Mouse (Mus musculus) right cerebral cortex, postnatal 14 days (tissue): Measurements from ENCODE around the gene Mt2.
"Not testable (repeated sequence)": the region's sequence is repeated elsewhere in the genome, so short reads cannot be mapped to it uniquely, and the experiment has no call there.

Experiments
- DNase-seq: peaks from one replicate; pipeline ENCODE4 v3.0.0; 2022

Mt2 gene

DNA sequence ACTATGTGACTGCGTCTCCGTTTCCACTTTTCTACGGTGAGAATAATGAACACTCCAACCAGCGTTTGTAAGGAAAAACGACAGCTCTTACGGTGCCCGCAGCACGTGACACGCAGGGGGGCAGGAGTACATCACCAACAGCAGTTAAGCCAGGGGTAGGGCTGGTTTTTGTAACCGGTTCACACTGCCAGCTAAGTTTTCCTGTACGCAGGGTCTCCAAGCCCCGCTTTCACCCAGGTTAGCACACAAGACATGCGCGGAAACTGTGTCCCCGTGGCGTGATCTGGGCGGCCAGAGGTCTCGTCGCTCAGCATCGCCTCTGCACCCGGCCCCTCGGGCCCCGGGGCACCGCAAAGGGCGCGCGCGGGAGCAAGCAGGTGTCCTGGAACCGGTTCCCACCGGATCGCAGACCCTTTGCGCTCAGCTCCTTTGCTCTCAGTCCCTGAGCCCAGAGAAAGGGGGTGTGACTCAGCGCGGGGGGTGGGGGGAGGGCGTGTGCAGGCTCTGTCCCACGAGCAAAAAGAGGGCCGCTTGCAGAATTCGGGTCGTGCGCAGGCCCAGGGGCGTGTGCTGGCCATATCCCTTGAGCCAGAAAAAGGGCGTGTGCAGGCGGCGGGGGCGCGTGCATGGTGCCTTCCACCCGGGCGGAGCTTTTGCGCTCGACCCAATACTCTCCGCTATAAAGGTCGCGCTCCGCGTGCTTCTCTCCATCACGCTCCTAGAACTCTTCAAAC lies at the start of gene Mt2:
TSS of gene Mt2 (plus strand) at position 590 of the 734 bp plus-strand sequence.
- DNase-seq = peak; percentile 65

DNA sequence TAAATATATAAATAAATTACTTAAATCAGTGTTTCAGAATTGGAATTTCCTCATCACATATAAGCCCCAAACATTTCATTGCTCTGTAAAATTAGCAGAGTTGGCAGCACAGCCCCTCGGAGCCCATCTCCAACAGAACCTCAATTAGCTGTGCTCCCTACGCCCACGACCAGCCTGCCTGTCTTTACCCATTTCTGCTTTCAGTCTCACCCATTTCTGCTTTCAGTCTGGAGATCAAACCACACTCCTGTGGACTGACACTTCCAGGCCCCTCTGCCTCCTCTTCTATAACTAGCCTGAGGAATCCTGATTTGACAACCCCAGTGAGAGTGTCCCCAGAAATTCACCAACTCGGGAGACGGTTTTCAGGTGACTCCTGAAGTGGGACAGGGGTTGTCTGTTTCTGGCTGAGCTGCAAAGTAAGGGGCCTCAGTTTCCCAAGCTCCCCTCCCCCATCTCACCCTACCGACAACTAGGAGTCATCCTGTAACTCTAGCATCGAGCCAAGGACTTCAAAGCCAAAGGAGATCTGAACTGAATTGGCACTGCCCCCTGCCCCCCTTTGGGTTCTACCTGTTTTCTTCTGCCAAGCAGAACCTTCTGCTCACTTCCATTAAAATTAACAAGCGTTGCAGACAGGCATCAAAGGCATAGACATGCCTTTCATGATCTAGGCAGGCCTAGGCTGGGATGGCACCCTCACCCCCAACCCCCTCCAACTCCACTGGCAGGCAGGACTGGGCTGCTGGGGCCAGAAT lies 49.6 kb upstream of the Mt2 start:
- no peak for DNase-seq

DNA sequence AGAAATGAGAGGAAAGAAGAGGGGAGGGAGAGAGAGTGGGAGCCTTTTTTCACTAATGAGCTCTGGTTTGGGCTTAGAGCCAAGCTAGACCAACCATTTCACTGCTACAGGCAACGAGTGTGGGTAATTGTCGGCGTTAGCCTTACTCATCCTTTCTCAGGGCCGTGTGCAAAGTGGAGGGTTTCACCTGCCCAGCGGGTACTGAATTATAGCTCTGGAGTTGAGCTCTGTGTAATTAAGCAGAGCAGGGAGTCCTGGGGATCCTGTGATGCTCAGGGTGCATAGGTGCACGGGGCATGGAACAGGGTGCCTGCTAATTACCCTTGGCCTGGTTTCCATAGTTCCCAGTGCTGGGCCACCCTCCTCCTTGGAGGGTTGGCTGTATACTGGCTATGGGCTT lies 44.8 kb upstream of the Mt2 start:
- DNase-seq = no peak

DNA sequence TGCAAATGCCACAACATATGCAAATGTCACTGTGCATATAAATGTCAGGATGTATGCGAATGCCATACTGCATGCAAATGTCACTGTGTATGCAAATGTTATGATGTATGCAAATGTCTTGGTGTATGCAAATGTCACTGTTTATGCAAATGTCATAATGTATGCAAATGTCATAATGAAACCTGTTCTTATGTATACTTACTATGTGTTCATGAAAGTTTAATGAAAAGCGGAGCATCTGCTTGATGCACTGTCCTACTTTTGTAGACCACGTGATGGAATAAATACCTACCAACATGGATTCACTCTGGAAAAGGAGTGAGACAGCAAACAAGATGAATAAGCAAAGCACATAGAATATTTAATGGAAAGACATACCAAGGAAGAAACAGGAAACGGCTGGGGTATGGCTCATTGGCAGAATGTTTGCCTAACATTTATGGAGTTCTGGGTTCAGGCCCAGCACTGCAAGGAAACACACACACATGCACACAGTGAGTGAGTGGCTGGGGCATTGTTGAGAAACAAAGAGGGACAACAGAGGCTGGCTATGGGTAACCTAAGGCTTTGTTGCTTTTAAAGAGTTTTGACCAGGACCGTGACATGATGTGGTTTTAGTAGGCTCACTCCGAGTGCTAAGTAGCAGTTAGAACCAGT lies 43.2 kb upstream of the Mt2 start:
- DNase-seq = no peak

DNA sequence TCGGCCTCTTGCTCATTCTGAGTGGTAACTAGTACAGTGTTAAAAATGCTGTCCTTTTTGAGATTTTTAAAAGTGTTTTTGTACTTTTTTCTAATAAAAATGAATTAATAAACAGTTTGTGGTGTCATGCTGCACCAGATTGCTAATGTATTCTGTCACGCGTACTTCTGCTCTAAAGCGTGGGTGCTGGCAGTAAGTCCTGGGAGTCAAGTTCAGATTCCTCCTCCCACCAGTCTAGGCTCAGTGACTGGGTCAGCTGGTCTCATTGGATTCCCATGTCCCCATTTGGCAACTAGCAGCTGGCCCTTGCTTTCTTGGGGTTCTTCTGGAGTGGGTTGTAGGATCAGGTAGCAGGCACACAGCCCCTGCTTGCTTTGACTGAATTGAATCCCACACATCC lies 42.3 kb upstream of the Mt2 start:
- no peak for DNase-seq

DNA sequence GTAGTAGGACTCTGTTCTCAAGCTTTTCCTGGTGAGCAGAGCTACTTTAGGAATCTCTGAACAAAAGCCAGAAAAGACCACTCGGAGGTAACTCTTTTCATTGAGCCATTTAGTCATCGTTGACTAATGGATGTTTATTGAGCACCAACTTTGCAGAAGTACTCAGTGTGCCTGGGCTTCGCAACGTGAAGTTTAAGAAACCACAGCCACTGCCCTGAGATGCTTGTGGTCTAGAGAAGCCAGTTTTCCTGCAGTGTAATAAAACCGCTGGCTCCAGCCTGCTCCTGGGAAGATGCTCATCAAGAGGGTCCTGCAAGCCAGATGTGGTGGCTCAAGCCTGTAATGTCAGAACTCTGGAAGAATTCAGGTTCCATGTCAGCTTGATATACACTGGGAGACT lies 40.4 kb upstream of the Mt2 start:
- no peak for DNase-seq

DNA sequence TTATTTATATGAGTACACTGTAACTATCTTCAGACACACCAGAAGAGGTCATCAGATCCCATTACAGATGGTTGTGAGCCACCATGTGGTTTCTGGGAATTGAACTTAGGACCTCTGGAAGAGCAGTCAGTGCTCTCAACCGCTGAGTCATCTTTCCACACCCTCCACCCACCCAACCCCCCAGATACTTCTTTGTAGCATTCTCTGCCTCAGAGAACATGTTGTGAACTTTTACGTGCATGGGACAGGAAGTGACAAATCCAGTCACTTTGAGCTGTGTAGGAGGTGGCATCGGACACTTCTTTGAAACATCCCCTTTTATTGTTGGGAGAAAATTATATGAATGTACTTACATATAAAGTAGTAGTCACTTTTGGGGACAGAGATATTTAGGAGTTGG lies 37.9 kb upstream of the Mt2 start:
- DNase-seq = not testable (repeated sequence)

DNA sequence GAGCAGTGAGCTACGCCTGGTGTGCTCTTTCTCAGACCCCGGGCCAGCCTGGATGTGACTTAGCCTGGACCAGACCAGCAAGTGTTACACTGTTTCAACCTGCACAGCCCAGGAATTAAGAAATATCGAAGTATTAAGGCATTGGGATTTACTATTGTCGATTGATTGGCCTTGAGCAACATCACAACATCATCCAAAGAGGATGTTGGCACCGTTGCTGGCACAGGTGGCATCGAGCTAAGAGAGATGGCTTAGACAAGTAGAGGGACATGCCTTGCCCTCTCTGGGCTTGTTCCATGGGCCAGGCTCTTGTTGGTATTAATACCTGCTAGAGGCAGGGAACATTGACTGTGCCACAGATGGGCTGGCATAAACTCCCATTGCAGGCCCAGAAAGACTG lies 36.9 kb upstream of the Mt2 start:
- DNase-seq = no peak

DNA sequence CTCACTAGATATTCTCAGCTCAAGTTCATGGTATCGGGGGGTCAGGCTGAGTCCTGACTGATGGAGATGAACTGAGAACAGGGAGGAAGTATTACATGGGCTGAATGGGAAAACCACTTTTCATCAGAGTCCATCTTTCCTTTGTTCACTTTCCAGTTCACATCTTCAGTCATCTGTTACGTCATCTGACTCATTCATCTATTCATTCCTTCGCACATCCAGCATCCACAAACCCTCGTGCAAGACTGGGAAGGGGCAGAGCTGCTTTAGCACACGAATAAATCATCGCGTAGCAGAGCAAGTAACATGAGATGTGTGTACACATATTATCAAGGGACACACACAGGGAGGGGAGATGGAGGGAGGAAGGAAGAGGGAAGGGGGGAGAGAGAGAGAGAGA lies 36.3 kb upstream of the Mt2 start:
- DNase-seq = no peak

DNA sequence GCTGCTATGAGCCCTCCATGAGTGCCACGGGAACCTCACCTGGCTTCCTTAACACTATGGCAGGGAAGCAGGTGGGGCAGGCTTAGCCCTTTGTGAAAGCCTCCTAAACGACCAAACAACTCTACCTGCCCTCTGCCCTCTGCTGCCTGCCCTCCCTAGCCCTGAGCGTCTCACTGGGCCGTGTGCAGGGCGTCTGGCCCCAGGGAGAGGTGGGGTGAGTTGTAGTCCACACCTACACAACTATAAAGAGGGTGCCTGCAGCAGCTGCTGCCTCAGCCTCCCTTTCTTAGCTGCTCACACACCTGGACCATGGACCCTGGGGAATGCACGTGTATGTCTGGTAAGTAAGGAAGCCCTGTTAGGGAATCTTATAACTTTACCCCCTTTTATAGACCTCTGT lies 35.5 kb upstream of the Mt2 start, which contains the start of gene Mt4:
TSS of gene Mt4 (plus strand) at position 265 of the 400 bp plus-strand sequence.
- no peak for DNase-seq

DNA sequence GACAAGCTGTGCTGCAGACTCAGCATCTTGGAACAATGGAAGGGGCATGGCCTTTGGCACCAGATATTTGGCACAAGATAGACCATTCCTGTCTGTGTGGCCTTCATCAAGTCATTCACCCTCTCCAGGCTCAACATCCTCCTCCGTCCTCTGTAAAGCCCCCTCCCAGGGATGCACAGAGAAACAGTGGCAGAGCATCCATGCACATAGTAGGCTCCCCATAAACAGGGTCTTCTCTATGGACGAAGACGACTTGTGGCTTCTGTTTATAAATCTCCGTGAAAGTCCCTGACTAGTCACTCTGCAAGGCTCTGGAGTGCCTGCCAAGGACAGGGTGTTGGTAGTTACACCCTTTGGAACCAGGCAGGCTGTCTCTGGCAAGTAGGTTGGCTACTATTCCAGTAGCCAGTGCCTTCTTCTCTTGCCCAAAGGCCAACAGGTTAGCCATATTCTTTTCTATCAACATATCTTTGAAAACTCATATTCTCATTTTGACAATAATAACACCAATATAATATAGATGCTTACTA lies 32.1 kb upstream of the Mt2 start:
- DNase-seq = no peak

DNA sequence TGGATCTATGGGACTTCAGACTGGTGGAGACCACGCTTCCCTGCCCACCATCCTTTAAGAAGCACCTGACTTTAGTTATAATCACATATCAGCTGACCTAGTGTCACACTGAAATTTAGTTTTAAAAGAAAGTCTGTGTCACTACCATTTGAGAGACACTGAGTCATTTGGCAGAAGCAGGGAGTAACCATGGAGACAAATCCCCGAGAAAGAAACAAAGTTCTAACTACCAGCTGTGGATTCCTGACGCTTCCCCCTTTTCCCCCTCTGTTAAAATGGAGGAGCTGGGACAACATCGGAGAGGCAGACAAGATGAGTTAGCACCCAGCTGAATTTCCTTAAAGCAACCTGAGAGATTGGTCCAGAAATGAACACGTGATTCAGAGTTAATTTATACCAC lies 24.2 kb upstream of the Mt2 start:
- DNase-seq = no peak

DNA sequence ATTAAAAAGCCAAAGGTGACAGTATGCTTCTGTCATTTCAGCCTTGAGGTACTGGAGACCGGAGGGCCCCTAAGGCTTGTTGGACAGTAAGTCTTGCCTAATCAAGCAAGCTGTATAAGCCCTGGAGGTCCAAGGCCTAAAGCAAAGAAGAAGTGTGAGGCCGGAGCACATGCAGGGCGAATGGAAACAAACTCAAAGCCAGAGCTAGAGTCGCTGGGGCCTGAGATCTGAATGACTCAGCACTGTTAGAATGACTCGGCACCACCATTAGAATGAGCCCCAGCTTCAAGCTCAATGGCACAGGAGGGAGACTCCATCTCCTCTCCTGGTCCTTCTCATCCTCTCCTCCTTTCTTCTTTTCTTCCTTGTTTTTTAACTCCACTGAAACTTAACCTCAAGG lies 21.5 kb upstream of the Mt2 start:
- no peak for DNase-seq

DNA sequence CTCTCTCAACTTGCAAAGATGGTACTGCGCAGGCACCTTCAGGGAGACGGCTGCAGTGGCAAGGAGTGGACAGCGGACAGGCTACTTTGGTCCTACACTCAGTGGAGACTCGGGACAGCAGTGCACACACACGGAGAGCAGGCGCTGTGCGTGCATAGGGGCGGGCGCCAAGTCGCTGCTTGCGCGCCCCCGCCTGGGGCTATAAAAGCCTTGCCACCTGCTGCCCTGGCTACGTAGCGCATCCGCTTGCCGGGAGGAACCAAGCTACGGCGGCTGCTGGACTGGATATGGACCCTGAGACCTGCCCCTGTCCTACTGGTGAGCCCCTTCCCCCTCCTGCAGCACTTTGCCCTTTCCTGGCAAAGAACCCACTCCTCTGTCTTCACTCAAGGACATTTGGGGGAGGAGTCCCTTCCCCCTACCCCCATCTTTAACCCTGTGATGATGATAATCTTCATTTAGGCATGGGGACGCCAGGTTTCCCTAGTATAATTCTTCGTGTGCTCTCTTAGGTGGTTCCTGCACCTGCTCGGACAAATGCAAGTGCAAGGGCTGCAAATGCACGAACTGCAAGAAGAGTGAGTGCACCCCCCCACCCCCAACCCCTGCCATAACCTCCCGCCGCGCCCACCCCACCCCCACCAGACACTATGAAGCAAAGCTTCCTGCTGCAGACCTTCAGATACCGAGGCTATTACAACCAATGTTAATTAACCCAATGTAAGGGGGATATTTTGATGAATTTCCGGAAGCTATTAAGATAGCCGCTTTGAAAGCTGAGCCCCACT lies 19.8 kb upstream of the Mt2 start, which contains the start of gene Mt3:
TSS of gene Mt3 (plus strand) at position 95 of the 788 bp plus-strand sequence.
- peak; percentile 89 for DNase-seq

DNA sequence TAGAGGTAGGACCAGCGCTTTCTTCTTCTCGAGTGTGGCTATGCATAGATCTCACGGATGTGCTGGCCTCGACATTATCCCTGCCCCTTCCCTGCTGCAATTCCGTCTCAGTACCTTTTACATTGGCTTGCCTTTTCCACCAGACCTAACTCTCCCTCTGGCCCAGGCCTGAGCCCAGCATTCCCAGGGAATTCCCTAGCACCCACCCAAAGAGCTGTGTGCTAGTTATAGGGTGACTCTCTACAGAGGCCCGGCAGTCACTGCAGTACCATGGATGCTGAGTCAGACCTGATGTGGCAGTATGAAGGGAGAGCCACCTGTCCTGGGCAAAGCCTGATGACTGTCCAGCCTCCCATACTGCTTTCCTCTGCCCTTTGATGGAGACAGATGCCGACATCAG lies 19.0 kb upstream of the Mt2 start:
- no peak for DNase-seq

DNA sequence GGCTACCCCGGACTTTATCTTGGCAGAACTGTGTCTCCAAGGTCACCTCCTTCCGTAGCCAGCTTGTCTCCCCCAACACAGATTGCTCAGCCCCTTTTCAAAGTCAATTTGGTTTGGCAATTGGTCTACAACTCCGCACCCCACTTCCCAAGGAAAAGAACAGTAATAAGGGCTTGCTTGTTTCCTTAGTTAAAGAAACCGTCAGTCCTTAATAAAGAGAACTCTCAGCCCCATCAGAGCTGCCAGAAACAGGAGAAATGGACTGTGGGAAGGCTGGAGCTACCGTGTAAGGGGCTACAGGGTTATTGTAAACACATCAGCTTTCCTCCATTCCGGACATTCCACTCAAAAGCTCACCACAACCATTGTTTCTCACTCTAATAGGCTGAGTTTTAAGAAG lies 17.9 kb upstream of the Mt2 start:
- DNase-seq = no peak

DNA sequence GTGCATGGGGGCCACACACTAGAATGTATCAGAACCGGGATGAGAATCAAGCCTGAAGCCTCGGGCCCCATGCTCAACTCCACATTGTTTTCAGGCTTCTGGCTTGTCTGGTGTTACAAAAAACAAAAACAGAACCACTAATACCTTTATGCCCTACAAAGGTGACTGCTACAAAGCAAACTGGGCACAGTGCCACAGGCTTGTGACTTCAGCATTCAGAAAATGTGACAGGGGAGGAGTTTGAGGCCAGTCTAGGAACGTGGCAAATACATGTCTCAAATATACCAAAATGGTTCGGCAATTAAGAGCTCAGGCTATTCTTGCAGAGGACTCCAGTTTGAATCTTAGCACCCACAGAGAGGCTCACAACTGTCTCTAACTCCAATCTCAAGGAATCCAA lies 16.4 kb upstream of the Mt2 start:
- no peak for DNase-seq

DNA sequence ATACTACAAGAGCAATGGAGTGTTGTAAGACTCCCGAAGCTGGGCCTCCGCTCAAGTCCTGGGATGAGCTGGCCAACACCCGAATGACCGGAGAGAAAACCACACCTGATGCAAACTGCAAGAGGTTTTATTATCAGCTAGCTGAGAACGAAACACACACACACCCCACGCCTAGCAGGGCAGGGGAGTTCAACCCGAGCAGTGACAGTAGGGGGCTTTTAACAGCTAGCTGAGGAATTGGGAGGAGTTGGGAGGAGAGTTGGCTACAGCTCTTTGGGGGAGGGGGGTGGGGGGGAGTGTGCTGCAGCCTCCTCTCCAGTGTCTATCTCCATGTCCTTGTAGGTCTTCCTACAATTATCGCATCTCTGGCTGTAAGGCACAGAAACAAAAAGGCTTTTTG lies 6.7 kb upstream of the Mt2 start:
- DNase-seq = not testable (repeated sequence)

DNA sequence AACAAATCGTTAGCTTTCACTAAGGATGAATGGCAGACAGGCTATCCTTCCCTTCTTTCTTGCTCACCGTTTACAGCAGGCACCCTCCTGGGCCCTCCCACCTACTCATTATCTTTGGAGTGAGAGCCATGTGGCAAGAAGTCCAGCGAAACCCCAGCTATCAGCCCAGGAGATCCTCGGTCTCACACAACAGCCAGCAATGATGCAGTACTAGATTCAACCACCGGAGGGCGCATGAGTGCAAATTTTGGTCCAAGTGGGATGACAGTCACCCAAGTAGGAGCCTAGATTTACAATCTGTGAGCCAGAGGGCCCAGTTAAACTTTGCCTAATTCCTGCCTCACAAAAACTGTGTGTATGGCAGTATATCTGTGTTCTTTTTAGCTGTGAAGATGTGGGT lies 5.2 kb upstream of the Mt2 start:
- DNase-seq = peak; percentile 80

DNA sequence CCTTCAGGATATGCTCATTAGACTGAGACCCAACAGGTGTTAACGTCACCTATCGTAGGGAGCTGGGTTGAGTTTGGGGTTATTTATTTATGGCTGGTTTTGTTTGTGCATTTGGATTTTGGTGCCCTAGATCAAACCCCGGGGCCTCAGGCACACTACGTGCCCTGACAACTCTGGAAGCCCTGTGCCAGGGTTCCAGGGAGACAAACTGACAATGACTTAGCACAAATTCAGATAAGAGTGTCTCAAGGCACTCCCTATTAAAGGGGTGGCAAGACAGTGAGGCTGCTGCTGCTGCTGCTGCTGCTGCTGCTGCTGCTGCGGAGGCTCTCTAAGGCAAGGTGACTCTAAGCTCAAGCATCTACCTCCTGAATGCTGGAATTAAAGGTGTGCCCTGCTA lies 2.9 kb upstream of the Mt2 start:
- no peak for DNase-seq

DNA sequence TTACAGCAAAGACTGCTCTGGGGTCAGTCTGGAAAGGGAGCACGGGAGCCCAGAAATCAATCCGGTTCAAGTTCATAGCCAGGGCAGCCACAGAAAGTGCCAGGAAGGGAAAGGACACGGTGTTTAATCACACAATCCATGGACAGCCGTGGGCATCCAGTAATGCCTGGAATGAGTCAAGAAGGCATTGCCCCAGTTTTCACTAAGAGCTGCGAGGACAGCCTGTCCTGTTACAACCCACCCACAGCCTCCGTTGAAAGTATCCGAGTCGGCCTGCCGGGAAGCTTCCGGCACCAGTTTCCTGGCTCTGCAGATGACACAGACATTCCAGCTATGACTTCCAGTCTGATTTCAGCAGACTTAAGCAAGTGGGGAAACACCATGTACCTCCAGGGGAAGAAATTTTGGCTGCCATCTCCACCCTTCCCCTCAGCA lies 1.1 kb upstream of the Mt2 start:
- DNase-seq = no peak

DNA sequence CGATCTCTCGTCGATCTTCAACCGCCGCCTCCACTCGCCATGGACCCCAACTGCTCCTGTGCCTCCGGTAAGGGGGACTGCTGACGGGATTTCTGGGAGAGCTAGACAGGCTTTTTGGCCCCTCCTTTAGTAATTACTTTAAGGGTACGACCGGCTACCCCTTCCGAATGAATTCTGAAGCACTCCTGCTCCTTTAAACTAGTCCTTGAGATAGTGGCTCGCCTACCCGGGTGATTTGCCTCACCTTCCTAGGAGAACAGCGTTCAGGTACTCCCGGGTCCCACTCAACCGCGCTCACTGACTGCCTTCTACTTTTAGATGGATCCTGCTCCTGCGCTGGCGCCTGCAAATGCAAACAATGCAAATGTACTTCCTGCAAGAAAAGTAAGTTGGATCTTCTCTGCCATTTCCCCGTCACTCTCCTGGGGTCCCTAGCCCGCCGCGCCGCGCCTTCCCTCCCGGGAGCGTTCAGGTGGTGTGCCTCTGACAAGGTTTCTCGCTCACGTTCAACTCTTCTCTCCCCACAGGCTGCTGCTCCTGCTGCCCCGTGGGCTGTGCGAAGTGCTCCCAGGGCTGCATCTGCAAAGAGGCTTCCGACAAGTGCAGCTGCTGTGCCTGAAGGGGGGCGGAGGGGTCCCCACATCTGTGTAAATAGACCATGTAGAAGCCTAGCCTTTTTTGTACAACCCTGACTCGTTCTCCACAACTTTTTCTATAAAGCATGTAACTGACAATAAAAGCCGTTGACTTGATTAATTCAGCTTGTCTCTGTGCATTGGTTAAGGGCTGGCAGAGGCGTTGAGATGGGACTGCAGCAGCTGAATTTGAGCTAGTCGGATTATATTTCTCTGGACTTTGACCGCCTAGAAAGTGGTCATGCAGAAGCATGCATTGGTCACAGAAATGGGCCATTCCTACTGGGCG lies 607 bp downstream of the Mt2 start:
- DNase-seq = no peak
